22 mouse cellular contexts compared by ENCODE assay signal in the genomic region with DNA sequence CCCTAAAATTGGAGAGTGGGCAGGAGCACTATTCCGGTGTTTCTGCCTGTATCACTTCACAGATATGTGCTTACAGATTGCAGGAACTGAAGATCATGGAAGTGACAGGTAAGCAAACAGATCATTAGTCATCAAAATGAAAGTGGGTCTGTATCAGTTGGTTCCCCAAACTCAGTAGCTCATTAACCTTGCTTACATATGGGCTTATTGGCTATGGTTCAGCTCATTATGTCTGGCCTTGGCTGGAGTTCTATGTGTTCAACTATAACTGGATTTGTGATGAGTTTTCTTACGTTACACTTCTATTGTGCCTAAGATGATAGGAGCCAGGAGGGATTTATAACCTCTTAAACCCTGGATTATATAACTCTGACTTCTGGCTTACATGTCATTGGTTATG.
"Had no signal": no experiment of that assay in that cellular context is flagged by ENCODE, and none has a peak within 500 bp of the region (broad histone marks: within the 10 kb centered on the region; RNA-seq: fewer than 3 reads in every experiment).

No protein-coding gene starts in this region.

- H3K27ac ChIP-seq: lung, embryonic 15.5 days; macrophage; midbrain, embryonic 13.5 days; midbrain, embryonic 15.5 days; neural tube, embryonic 13.5 days; neural tube, embryonic 15.5 days had no signal

- H3K4me1 ChIP-seq: megakaryocyte, embryonic 14.5 days; midbrain, embryonic 13.5 days; midbrain, embryonic 15.5 days; neural tube, embryonic 15.5 days had no signal

- H3K9me3 ChIP-seq: lung, embryonic 15.5 days; midbrain, embryonic 13.5 days; midbrain, embryonic 15.5 days; neural tube, embryonic 13.5 days; neural tube, embryonic 15.5 days had no signal

- H3K27me3 ChIP-seq: lung, embryonic 15.5 days; midbrain, embryonic 13.5 days; midbrain, embryonic 15.5 days; neural tube, embryonic 15.5 days had no signal

- H3K9ac ChIP-seq: liver, postnatal 0 days; lung, embryonic 15.5 days; midbrain, embryonic 13.5 days; midbrain, embryonic 15.5 days; neural tube, embryonic 13.5 days; neural tube, embryonic 15.5 days had no signal

- H3K4me2 ChIP-seq: lung, embryonic 15.5 days; midbrain, embryonic 11.5 days; midbrain, embryonic 13.5 days; midbrain, embryonic 15.5 days; neural tube, embryonic 13.5 days; neural tube, embryonic 15.5 days had no signal

- ATAC-seq: liver, postnatal 0 days; lung, postnatal 0 days; midbrain, embryonic 13.5 days; midbrain, embryonic 15.5 days had no signal

- H3K4me3 ChIP-seq: lung, embryonic 15.5 days; megakaryocyte, embryonic 14.5 days; midbrain, embryonic 13.5 days; midbrain, embryonic 15.5 days; myocyte; neural tube, embryonic 13.5 days; neural tube, embryonic 15.5 days had no signal

- DNase-seq: liver, postnatal 0 days; lung, adult 2 months; lung, postnatal 14 days; lung, postnatal 36 days; retina, postnatal 1 day; right cerebral cortex, adult 18-20 months; right cerebral cortex, postnatal 25 days; right cerebral cortex, postnatal 4 days; spleen, adult 18-20 months; thymus, adult 18-20 months; thymus, postnatal 14 days; thymus, postnatal 36 days had no signal

- H3K36me3 ChIP-seq: lung, embryonic 15.5 days; midbrain, embryonic 13.5 days; midbrain, embryonic 15.5 days; neural tube, embryonic 13.5 days; neural tube, embryonic 15.5 days had no signal
